Mouse (Mus musculus): ENCODE data around the gene Me3. TPM values are rescaled to one million over a fixed set of nuclear protein-coding genes. Genes with fewer than 3 reads are reported as not detected.

Me3 gene
- polyA plus RNA-seq, 1 experiment, result 12.6 TPM

DNA sequence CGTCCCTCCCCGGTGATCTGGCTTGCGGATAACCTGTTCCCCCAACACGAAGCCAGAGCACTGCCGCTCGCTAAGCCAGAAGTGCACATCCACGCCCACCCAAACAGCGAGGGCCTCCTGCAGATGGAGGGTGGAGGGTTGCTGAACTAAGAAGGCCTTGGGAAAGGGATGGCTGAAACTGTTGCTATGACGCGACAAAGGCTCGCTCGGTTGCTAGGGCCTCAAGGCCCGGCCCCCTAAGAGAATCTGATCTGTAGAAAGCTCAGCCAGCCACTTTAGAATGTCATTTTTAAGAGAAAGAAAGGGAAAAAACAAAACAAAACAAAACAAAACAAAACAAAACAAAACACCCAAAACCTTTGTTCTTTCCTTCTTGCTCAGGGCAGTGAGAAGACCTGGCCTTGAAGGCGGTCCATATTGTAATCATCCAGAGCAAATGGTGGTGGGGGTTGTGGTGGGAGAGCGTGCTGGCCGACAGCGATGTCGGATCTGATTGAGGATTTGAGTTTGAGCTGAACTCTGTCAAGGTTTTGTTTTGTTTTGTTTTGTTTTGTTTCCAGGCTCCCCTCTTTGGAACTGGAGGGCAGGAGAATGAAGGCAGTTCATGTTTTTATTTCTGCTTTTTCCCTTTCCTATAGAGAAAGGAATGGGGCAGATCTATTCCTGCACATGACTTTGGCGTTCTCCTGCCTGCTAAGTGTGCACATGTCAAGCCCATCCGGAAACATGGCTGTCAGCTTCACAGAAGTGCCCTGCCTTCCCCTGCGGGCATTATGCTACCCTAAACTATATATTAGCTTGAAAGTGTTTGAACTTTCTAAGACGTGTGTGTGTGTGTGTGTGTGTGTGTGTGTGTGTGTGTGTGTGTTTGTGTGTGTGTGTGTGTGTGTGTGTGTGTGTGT, 271.5 kb downstream of the Me3 start, which contains the start of gene Ccdc81:
Gene Ccdc81 (minus strand): TSS at position 188 of the 902 bp plus-strand sequence.
- no peak for DNase-seq (ENCODE audit: low spot score)

Other genes starting within 250 kb of the Me3 start
- gene Tmem135, start 228.2 kb upstream of the Me3 start, polyA plus RNA-seq (2012; rRNA removed), result 15.1 and 15.7 TPM in 2 replicates
- 20.3 and 20.6 TPM in 2 replicates for gene Fzd4, start 228.0 kb upstream of the Me3 start, polyA plus RNA-seq (2012; rRNA removed)
- gene Prss23, start 105.2 kb upstream of the Me3 start, polyA plus RNA-seq (2012; rRNA removed), result 402 and 448 TPM in 2 replicates